8 mouse cellular contexts compared by ENCODE assay signal in the genomic region with DNA sequence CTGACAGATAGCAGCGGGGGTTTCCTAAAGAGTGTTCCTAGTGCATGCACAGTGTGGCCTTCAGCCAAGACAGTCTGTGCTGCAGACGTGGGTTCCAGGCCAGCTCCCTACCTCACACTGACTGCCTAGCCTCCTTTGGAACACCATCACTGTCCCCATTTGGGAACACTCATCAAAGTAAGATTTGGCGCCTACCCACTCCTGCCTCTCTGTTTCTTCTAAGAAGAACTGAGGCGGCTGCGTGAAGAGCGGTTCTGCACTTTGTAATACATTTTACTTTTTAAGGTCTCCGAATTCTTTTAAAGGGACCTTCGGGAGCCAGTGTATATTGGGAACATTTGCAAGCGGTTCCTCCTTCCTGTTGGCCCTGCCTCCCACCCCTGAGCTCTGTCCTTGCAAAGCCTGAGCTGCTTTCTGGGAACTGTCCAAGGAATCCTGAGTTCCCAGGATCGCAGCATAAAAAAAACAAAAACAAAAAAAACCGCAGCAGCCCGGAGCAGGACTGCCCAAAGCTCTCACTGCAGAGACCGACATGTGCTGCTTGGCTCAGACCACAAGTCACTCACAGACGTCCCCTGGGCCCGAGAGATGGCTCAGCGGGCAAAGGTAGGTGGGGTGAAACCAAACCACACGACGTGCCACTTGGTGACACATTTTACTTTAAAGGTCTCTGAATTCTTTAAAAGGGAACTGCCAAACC. TPM values are rescaled to one million over a fixed set of nuclear protein-coding genes. Genes with fewer than 3 reads are reported as not detected.
DNase-seq lines count a peak whose midpoint lies in the region; ATAC-seq lines count a peak whose summit lies in the region.

No protein-coding gene starts in this region.

- H3K27ac ChIP-seq in lung, embryonic 15.5 days: peak overlapping the region; percentile 77
- peak overlapping the region; percentile 25; the same call in 1 of the 2 replicates for H3K27ac ChIP-seq in midbrain, embryonic 16.5 days (ENCODE audit: low read length)

- H3K9me3 ChIP-seq in lung, embryonic 15.5 days: no peaks in the 10 kb centered on the region
- no peaks in the 10 kb centered on the region for H3K9me3 ChIP-seq in midbrain, embryonic 16.5 days (replicated peaks; ENCODE audit: control insufficient read depth, low read length, poor library complexity, severe bottlenecking)

- no peak for ATAC-seq in CD4-positive, CD25-positive, alpha-beta regulatory T cell, adult 4 months
- ATAC-seq in lung, embryonic 15.5 days (ENCODE audit: borderline replicate concordance, extremely low read depth, low FRiP score, low TSS enrichment): peak; percentile 63
- ATAC-seq in midbrain, embryonic 16.5 days: 0 out of 2 replicates have a peak, but pooled peaks have one; percentile 19

- 27% methylated on average over 18 of the region's 18 CpGs for WGBS in lung, embryonic 15.5 days
- WGBS in midbrain, embryonic 16.5 days: 44% methylated on average over 18 of the region's 18 CpGs

- H3K4me2 ChIP-seq in lung, embryonic 15.5 days: peak overlapping the region; percentile 42
- no peak overlapping the region for H3K4me2 ChIP-seq in midbrain, embryonic 16.5 days (ENCODE audit: low read length)

- H3K9ac ChIP-seq in lung, embryonic 15.5 days: no peak overlapping the region
- no peak overlapping the region for H3K9ac ChIP-seq in midbrain, embryonic 16.5 days (ENCODE audit: low read depth, low read length)

- peaks cover 50% of the 10 kb centered on the region for H3K4me1 ChIP-seq in lung, embryonic 15.5 days
- H3K4me1 ChIP-seq in midbrain, embryonic 16.5 days (ENCODE audit: control insufficient read depth, insufficient read depth, low read length): peaks cover 6% of the 10 kb centered on the region; the same call in 1 of the 2 replicates

- no peaks in the 10 kb centered on the region for H3K27me3 ChIP-seq in lung, embryonic 15.5 days
- H3K27me3 ChIP-seq in midbrain, embryonic 16.5 days (ENCODE audit: control insufficient read depth, insufficient read depth, low read depth, low read length): no peaks in the 10 kb centered on the region

- H3K36me3 ChIP-seq in lung, embryonic 15.5 days: no peaks in the 10 kb centered on the region
- no peaks in the 10 kb centered on the region for H3K36me3 ChIP-seq in midbrain, embryonic 16.5 days (ENCODE audit: control insufficient read depth, insufficient read depth, low read length)

- DNase-seq in CD4-positive, CD25-positive, alpha-beta regulatory T cell, adult 2 months (ENCODE audit: low read depth, low spot score): peak; percentile 19
- DNase-seq in lung, adult 18-20 months: no peak
- peak; percentile 76 for DNase-seq in fibroblast of lung, adult 2 months (ENCODE audit: low read depth)
- peak; percentile 74 for DNase-seq in kidney, adult 9 months
- no peak for DNase-seq in layer of hippocampus, adult 9-10 months (ENCODE audit: low spot score)

- no peak overlapping the region for H3K4me3 ChIP-seq in lung, embryonic 15.5 days
- H3K4me3 ChIP-seq in midbrain, embryonic 16.5 days (ENCODE audit: low read depth, low read length): no peak overlapping the region

RNA-seq across cellular contexts. Expression of a gene that starts 6.4 kb away (rescaled TPM):
- polyA plus RNA-seq in CD4-positive, CD25-positive, alpha-beta regulatory T cell, adult 4 months (2017; shearing (Covaris generic)): under 1 TPM; 0.86 to 0.96 TPM
- 21.8 and 23.1 TPM in 2 replicates for polyA plus RNA-seq in lung, embryonic 15.5 days (2015; fragmentation: Nextera tagmentation; extraction: Ambion mirVana)
- polyA plus RNA-seq in midbrain, embryonic 16.5 days (2015; fragmentation: Nextera tagmentation; extraction: Ambion mirVana): 6.9 and 7.1 TPM in 2 replicates

Comparison
In these comparisons a context has a peak if more than half of its experiments do, and no peak if none do; other contexts are left out.
1. DNase-seq: peak in CD4-positive, CD25-positive, alpha-beta regulatory T cell, adult 2 months (single experiment), fibroblast of lung, adult 2 months (single experiment) and kidney, adult 9 months (single experiment); none in lung, adult 18-20 months (0 of 2) and layer of hippocampus, adult 9-10 months (single experiment).